Mouse (Mus musculus) central nervous system, embryonic 11.5 days (tissue): ENCODE data around the gene Cox6b2. TPM values are rescaled to one million over a fixed set of nuclear protein-coding genes. Genes with fewer than 3 reads are reported as not detected.

Experiments used
- polyA plus RNA-seq: library from polyadenylated mRNA; depleted of rRNA; stranded (reverse); fragments of >200 nt; gene quantifications from 2 replicates; pipeline ENCODE4 v1.2.3, GENCODE M21; 2012; rRNA removed

Cox6b2 gene
- polyA plus RNA-seq, result 73.2 and 102 TPM in 2 replicates

DNA sequence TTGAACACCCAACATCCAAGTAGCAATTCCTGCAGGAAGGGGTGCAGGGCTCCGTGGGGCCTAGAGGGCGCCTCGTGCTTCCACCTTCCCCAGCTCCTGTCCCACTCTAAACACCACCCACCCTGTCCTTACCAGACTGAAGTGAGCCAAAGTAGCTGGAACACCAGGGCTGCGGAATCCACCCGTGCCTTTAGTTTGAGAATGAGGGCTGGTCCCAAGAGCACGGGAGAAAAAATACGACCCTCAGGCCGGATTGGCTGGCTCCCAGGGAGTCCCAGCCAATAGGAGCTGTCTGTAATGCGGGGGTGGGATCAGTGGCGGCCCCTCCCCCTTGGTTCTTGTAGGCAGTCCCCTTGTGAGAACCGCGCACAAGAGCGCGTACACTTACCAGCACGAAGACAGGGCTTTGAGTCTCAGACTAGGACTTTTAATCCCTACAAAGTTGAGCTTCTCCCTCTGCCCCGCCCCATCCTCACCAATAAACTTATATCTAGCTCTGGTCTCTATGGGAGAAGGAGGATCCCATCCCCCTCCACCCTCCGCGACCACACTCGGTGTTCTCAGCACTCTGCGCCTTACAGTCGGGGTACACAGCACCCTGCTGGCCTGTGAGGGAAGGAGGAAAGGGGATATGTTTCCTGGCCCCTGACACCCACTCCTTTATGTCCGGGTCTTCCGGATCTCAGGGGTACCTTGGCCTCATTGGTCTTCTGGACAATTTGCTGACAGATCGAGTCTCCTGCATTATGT lies at the start of gene Cox6b2:
TSS of gene Cox6b2 (minus strand) at position 274 of the 750 bp plus-strand sequence.

DNA sequence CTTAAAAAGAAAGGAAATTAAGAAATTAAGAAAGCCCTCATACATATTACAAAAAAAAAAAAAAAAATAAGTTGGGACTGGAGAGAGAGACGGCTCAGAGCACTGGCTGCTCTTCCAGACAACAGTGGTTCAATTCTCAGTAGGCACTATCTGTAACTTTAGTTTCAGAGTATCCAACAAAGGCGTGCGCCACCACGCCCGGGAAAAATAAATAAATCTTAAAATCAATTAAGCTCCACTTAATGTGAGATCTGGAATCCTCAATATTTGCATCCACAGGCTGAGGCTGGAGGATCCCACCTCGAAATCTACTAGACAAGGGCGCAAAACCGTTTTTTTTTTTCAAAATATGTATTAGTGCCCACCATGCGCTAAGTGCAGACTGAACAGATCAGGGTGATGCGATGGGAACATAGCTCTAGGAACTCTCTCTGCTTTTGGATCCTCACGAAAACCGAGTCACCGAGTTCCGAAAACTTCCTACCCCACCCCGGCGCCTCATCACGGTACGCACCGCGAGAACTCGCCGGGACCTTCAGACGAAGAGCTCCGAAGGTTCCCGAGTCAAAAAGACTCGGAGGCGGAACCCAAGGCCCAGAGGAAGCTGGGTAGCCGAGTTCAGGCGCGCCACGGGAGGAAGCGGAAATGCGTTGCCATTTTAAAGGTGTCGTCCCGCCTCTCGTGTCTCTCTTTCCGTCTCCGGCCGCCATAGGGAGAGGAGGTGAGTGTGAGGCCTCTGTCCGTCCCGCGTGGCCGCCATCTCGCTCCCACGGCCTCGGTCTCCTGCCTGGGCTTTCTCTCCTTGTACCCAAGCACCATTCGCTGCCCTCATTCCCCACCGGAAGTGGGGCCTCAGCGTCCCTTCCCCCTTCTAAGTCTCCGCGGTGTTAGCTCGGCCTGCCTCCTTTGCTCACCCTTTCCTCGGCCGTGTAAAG lies 39.7 kb upstream of the Cox6b2 start, which contains the start of gene Rpl28:
TSS of gene Rpl28 (plus strand) at position 597 of the 935 bp plus-strand sequence.

DNA sequence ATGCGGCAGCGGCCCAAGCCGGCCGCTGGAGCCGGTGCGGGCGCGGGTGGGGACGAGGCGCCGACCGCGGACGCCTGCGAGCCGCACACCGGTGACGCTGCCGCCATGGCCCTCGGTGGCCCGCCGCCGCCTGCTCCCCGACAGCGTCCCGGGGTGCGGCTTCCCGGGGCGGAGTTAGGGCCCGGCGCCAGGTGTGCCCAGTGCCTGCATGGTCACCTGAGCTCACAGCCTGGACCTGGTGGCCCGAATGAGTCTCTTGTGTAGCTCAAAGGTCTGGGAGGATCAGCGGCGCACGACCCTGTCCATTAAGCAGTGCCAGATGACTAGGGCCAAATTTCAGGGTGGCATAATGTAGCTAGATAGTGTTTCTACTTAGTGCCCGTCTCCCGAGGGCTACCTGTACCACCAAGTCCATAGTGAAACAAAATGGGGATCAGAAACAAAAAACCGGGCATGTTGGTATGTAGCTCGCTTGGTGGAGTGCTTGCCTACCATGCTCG lies 36.6 kb upstream of the Cox6b2 start, which contains the start of gene Tmem238:
TSS of gene Tmem238 (minus strand) at position 221 of the 500 bp plus-strand sequence.

DNA sequence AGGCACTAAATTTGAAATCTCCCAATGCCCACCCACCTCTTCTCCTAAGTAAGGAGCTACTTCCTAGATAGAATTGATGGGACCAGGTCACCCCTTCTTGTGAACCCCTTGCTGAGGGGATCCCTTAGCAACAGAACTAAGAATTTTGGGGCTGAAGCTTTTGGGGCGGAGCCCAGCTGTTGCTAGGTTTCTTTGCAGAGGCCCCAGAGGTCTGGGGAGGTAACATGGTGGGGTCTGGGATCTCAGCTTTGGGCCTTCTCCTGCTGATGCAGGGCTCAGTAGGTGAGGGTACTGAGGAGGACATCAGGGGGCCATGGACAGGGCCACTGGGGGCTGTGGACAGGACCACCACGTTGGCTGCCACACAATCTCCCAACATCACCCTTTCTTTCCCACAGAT lies 29.9 kb upstream of the Cox6b2 start, which contains the start of the genes Il11 and Tmem190:
TSS of gene Il11 (minus strand) at position 101 of the 400 bp plus-strand sequence.
TSS of gene Tmem190 (plus strand) at position 179 of the 400 bp plus-strand sequence.

DNA sequence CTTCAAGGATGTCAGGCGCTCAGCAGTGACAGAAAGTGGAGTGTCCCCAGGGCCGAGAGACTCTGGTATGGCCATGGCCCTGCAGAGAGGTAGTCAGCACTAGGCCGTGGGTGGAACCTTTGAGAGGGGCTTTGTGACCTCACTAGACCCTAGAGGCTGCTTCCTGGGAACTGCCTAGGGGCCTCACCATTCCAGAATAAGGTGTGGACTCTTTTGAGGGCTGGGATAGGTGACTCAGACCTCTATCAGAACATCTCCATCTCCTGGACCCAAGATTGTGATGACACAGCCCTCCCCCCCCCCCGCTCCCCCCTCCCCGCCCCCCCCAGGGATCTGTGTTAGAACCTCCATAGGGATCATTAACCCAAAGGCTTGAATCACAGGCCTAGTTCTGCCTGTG lies 18.3 kb upstream of the Cox6b2 start, which contains the start of gene Fam71e2:
TSS of gene Fam71e2 (minus strand) at position 101 of the 400 bp plus-strand sequence.

DNA sequence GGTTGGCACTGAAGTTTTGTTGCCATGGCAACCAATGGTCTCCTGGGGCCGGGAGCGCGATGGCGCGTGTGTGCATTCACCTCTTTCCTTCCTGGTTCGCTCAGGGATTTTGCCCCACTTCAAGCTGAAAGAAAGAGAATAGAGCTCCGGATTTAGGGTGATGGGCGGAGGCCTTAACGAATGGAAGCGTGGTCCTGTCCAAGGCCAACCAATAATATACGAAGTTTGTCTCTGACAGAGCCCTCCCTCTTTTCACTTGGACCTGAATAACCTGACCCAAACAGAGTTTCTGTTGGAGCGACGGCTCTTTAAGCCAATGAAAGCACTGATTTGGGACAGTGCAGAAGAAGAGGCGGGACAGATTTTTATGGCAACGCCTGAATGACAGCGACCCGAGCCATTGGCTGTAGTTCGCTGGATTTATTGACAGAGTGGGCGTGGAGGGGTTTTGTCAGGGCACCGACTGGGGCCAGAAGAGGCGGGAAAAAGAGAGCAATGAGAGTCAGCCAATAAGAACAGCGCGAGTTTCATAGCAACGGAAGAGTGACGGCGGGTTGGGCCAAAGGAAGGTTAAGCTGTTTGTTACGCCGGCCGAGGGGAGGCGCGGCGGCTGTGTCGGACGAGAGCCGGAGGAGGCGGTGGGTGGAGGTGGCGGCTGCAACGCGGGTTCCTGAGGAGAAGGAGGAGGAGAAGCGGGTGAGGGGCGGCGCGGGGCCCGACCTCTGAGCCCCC lies 13.2 kb downstream of the Cox6b2 start, which contains the start of gene Kmt5c:
TSS of gene Kmt5c (plus strand) at position 572 of the 732 bp plus-strand sequence.

DNA sequence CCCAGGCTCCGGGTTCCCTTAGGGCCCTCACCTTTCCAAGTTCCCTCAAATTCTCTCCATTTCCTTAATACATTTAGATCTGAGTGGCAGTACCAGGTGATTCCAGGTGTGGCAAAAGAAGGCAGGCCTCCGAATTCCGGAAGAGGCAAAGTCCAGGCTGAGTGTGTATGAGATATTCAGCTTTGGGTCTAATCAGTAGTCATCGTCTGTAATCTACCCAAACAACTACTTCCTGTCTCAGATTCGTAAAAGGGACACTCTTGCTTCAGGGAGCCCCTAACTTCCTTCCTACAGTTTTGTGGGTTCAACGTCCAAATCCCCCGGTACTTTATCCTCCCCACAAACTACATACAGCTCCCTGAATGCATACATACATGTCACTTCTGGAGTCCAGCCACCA lies 27.7 kb downstream of the Cox6b2 start, which contains the start of gene Tmem150b:
TSS of gene Tmem150b (minus strand) at position 81 of the 400 bp plus-strand sequence.

Other genes with a start within 250 kb of the Cox6b2 start
- gene Tnnt1, start 236.7 kb downstream of the Cox6b2 start, polyA plus RNA-seq, result 19.4 and 82.3 TPM in 2 replicates
- gene Tnni3, start 228.9 kb downstream of the Cox6b2 start, polyA plus RNA-seq, result 28.7 and 43.3 TPM in 2 replicates
- gene Dnaaf3, start 220.6 kb downstream of the Cox6b2 start, polyA plus RNA-seq, result 6.1 and 6.7 TPM in 2 replicates
- 11.1 and 11.5 TPM in 2 replicates for gene Syt5, start 205.6 kb downstream of the Cox6b2 start, polyA plus RNA-seq
- 0.14 and 0.18 TPM in 2 replicates for gene Ptprh, start 149.1 kb downstream of the Cox6b2 start, polyA plus RNA-seq
- gene Tmem86b, start 121.7 kb downstream of the Cox6b2 start, polyA plus RNA-seq, result 25.3 and 29.9 TPM in 2 replicates
- 80.4 and 91.8 TPM in 2 replicates for gene Ppp6r1, start 94.1 kb downstream of the Cox6b2 start, polyA plus RNA-seq
- gene Hspbp1, start 68.0 kb downstream of the Cox6b2 start, polyA plus RNA-seq, result 57.7 and 58.5 TPM in 2 replicates
- gene Brsk1, start 62.5 kb downstream of the Cox6b2 start, polyA plus RNA-seq, result 43.1 and 53.5 TPM in 2 replicates
- 0.12 TPM in 1 of 2 replicates, not detected in the other for gene Tmem150b, start 27.8 kb downstream of the Cox6b2 start, polyA plus RNA-seq
- 164 and 180 TPM in 2 replicates for gene Kmt5c, start 13.0 kb downstream of the Cox6b2 start, polyA plus RNA-seq
- not detected in 2 replicates for gene Fam71e2, start 18.2 kb upstream of the Cox6b2 start, polyA plus RNA-seq
- 0.10 and 0.12 TPM in 2 replicates for gene Il11, start 29.8 kb upstream of the Cox6b2 start, polyA plus RNA-seq
- not detected in 2 replicates for gene Tmem190, start 29.8 kb upstream of the Cox6b2 start, polyA plus RNA-seq
- 2.8 and 3.2 TPM in 2 replicates for gene Tmem238, start 36.6 kb upstream of the Cox6b2 start, polyA plus RNA-seq
- gene Rpl28, start 39.8 kb upstream of the Cox6b2 start, polyA plus RNA-seq, result 672 and 775 TPM in 2 replicates
- 468 and 512 TPM in 2 replicates for gene Ube2s, start 59.5 kb upstream of the Cox6b2 start, polyA plus RNA-seq
- gene Shisa7, start 91.6 kb upstream of the Cox6b2 start, polyA plus RNA-seq, result 14.0 and 22.4 TPM in 2 replicates
- 2.3 and 2.8 TPM in 2 replicates for gene Isoc2b, start 117.2 kb upstream of the Cox6b2 start, polyA plus RNA-seq
- 9.2 TPM in 2 replicates for gene Isoc2a, start 124.1 kb upstream of the Cox6b2 start, polyA plus RNA-seq
- 0.17 and 0.24 TPM in 2 replicates for gene Gm36210, start 153.4 kb upstream of the Cox6b2 start, polyA plus RNA-seq
- gene Zfp628, start 162.1 kb upstream of the Cox6b2 start, polyA plus RNA-seq, result 11.2 and 12.9 TPM in 2 replicates
- 7.2 and 22.6 TPM in 2 replicates for gene Nat14, start 168.9 kb upstream of the Cox6b2 start, polyA plus RNA-seq
- gene Ssc5d, start 172.7 kb upstream of the Cox6b2 start, polyA plus RNA-seq, result 5.9 and 6.9 TPM in 2 replicates
- gene Sbk2, start 211.3 kb upstream of the Cox6b2 start, polyA plus RNA-seq, result 0.41 and 0.44 TPM in 2 replicates
- gene Sbk3, start 218.1 kb upstream of the Cox6b2 start, polyA plus RNA-seq, result 0.06 and 0.21 TPM in 2 replicates
- 98.6 and 106 TPM in 2 replicates for gene Zfp579, start 243.1 kb upstream of the Cox6b2 start, polyA plus RNA-seq